Mouse (Mus musculus) MEL (cell line): ENCODE measurements around the gene Bcorl1.

Experiments used
- CHD1 ChIP-seq: IDR thresholded peaks from 2 replicates; pipeline ENCODE4 v1.6.1; 2012; ENCODE audit warnings: low read depth, mild to moderate bottlenecking, inconsistent platforms, low read length, improper control_type of control experiment
- CTCF ChIP-seq, 3 experiments: IDR thresholded peaks in 2 of 3; conservative IDR thresholded peaks in 1 of 3; 2 replicates each; pipeline ENCODE4 v1.5.1; 2011 to 2012; ENCODE audit warnings: low read length in 3 of 3, low read depth in 2 of 3, mild to moderate bottlenecking in 2 of 3, improper control_type of control experiment in 1 of 3, inconsistent platforms in 1 of 3, mixed read lengths in 1 of 3, moderate library complexity in 1 of 3; ENCODE audit not compliant: control insufficient read depth in 1 of 3, insufficient read depth in 1 of 3, poor library complexity in 1 of 3, severe bottlenecking in 1 of 3
- EP300 ChIP-seq, 2 experiments: IDR thresholded peaks; 2 replicates each; pipeline ENCODE4 v1.6.1; 2011; ENCODE audit warnings: improper control_type of control experiment in 2 of 2, low read length in 2 of 2, low read depth in 1 of 2, mild to moderate bottlenecking in 1 of 2
- GATA1 ChIP-seq: IDR thresholded peaks from 2 replicates; pipeline ENCODE4 v1.6.1; 2011; ENCODE audit warnings: low read depth, low read length, improper control_type of control experiment
- MEF2A ChIP-seq: IDR thresholded peaks from 2 replicates; pipeline ENCODE4 v1.6.1; 2014; ENCODE audit warnings: low read depth, mild to moderate bottlenecking, inconsistent platforms, low read length, improper control_type of control experiment; ENCODE audit not compliant: poor library complexity, insufficient replicate concordance, severe bottlenecking; ENCODE audit errors: extremely low read depth
- NELFE ChIP-seq: IDR thresholded peaks from 2 replicates; pipeline ENCODE4 v1.6.1; 2011; ENCODE audit warnings: low read depth, low read length, improper control_type of control experiment
- POLR2AphosphoS2 ChIP-seq: IDR thresholded peaks from 2 replicates; pipeline ENCODE4 v1.6.1; 2011; ENCODE audit warnings: low read length, improper control_type of control experiment
- SMC3 ChIP-seq: IDR thresholded peaks from 2 replicates; pipeline ENCODE4 v1.6.1; 2011; ENCODE audit warnings: low read depth, low read length, improper control_type of control experiment
- TCF12 ChIP-seq: IDR thresholded peaks from 2 replicates; pipeline ENCODE4 v1.6.1; 2014; ENCODE audit warnings: low read depth, mild to moderate bottlenecking, inconsistent platforms, low read length, improper control_type of control experiment, moderate library complexity
- USF1 ChIP-seq: IDR thresholded peaks from 2 replicates; pipeline ENCODE4 v1.6.1; 2014; ENCODE audit warnings: low read depth, mild to moderate bottlenecking, inconsistent platforms, low read length, improper control_type of control experiment, moderate library complexity
- USF2 ChIP-seq, 2 experiments: IDR thresholded peaks; 2 replicates each; pipeline ENCODE4 v1.6.1; 2011 to 2012; ENCODE audit warnings: improper control_type of control experiment in 2 of 2, low read length in 2 of 2, borderline replicate concordance in 1 of 2, inconsistent platforms in 1 of 2, low read depth in 1 of 2, mild to moderate bottlenecking in 1 of 2; ENCODE audit not compliant: insufficient read depth in 1 of 2
- ZMIZ1 ChIP-seq: IDR thresholded peaks from 2 replicates; pipeline ENCODE4 v1.6.1; 2012; ENCODE audit warnings: low read depth, mild to moderate bottlenecking, inconsistent platforms, low read length, improper control_type of control experiment, moderate library complexity

GRCm38 (mm10) chrX:48367841-48368240 lies 26.7 kb downstream of the Bcorl1 start:
- TF ChIP-seq CTCF (IDR thresholded peaks at IDR 0.05 in 2 of 3, conservative IDR thresholded peaks at IDR 0.05 in 1 of 3; ENCODE audit: control insufficient read depth in 1 of 3, insufficient read depth in 1 of 3, low read depth in 2 of 3, low read length in 3 of 3, poor library complexity in 1 of 3, severe bottlenecking in 1 of 3) (no peak), GATA1 (no peak), MEF2A (no peak), ZMIZ1 (no peak), USF1 (no peak), POLR2AphosphoS2 (no peak), TCF12 (no peak), CHD1 (no peak), NELFE (no peak), SMC3 (no peak), USF2 (IDR thresholded peaks at IDR 0.05; ENCODE audit: borderline replicate concordance in 1 of 2, insufficient read depth in 1 of 2, low read depth in 1 of 2, low read length in 2 of 2) (no peak), EP300 (IDR thresholded peaks at IDR 0.05; ENCODE audit: low read depth in 1 of 2, low read length in 2 of 2) (no peak)
